Mouse (Mus musculus): ENCODE measurements around the gene Arfgef2. TPM values are rescaled to one million over a fixed set of nuclear protein-coding genes. Genes with fewer than 3 reads are reported as not detected.

The Arfgef2 gene
- total and polyA plus RNA-seq, 3 experiments, result 19.1 to 27.4 (median 24.5) TPM

DNA sequence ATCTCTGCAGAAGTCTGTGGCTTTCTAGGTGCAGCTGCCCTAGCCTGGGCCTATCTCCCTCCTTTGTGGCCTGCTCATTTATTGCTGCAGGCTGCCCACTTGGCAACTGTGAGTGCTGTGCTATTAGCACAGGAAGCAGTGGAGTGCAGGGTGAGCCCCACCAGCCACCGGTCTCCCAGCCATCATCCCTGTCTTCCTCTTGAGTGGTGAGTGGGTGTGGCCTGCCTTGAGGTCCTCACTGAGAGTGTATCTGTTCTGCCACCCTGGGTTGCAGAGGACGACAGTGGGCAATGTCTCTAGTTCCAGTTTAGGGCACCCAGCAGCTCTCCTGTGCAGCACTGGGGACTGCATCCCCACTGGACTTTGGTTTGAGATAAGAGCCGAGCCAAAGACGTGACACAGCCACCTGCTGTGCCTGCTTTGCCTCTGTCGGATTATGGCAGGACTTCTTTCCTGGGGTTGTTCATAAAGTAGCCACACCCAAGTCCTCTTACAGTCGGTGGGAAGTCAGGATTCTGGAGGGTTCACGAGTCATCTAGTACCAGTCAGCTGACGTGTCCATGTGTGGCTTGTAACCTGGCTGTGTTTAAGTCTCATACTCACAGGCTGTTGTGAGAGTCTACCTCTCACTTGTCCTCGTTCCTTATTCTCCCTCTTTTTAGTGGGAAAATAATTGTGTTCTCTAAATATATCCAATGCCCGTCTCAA is 16.9 kb downstream of the Arfgef2 start:
- no peaks in the 10 kb centered on the region for H3K9me3 ChIP-seq (replicated peaks; ENCODE audit: insufficient read depth, low read length)
- no peak overlapping the region for H3K4me3 ChIP-seq (ENCODE audit: control insufficient read depth in 1 of 2, insufficient read depth in 1 of 2, low read depth in 2 of 2, low read length in 2 of 2)
- H3K27ac ChIP-seq (ENCODE audit: control insufficient read depth, low read depth, low read length), result no peak overlapping the region
- no peak for DNase-seq (ENCODE audit: low read depth, low spot score)
- H3K79me2 ChIP-seq (ENCODE audit: control insufficient read depth, insufficient read depth, low read length, poor library complexity), result peaks cover 21% of the 10 kb centered on the region; the same call in 1 of the 2 replicates
- H3K9ac ChIP-seq (ENCODE audit: control insufficient read depth, low read depth, low read length, poor library complexity, severe bottlenecking), result no peak overlapping the region
- H3K27me3 ChIP-seq (ENCODE audit: control insufficient read depth in 1 of 2, insufficient read depth in 2 of 2, low read length in 2 of 2), result no peaks in the 10 kb centered on the region
- H3K36me3 ChIP-seq (ENCODE audit: control insufficient read depth in 1 of 2, insufficient read depth in 2 of 2, low read length in 2 of 2), result no peaks in the 10 kb centered on the region
- H3K4me1 ChIP-seq (ENCODE audit: control insufficient read depth in 1 of 2, insufficient read depth in 2 of 2, low read length in 2 of 2), result peaks cover 0 to 15% of the 10 kb centered on the region in 2 experiments; a peak in 2 of 4 replicates
- no peak for TF ChIP-seq JUND (IDR thresholded peaks at IDR 0.05; ENCODE audit: low read depth, low read length)
- TF ChIP-seq HCFC1 (IDR thresholded peaks at IDR 0.05; ENCODE audit: low read depth, low read length), result no peak
- no peak for TF ChIP-seq BHLHE40 (IDR thresholded peaks at IDR 0.05; ENCODE audit: borderline replicate concordance, low read depth, low read length)
- no peak for TF ChIP-seq GABPA (IDR thresholded peaks at IDR 0.05; ENCODE audit: low read depth, low read length)
- TF ChIP-seq POLR2AphosphoS2 (IDR thresholded peaks at IDR 0.05; ENCODE audit: low read length), result no peak
- no peak for TF ChIP-seq MYC (IDR thresholded peaks at IDR 0.05; ENCODE audit: low read depth, low read length)
- TF ChIP-seq E2F4 (IDR thresholded peaks at IDR 0.05; ENCODE audit: borderline replicate concordance, low read depth, low read length), result no peak
- no peak for TF ChIP-seq TAL1 (IDR thresholded peaks at IDR 0.05; ENCODE audit: low read length)
- TF ChIP-seq MEF2A (IDR thresholded peaks at IDR 0.05; ENCODE audit: extremely low read depth, insufficient replicate concordance, low read depth, low read length, poor library complexity, severe bottlenecking), result no peak
- no peak for TF ChIP-seq UBTF (IDR thresholded peaks at IDR 0.05; ENCODE audit: borderline replicate concordance, insufficient read depth, low read depth, low read length)
- no peak for TF ChIP-seq ZMIZ1 (IDR thresholded peaks at IDR 0.05; ENCODE audit: low read depth, low read length)
- no peak for TF ChIP-seq TCF12 (IDR thresholded peaks at IDR 0.05; ENCODE audit: low read depth, low read length)
- TF ChIP-seq ETS1 (IDR thresholded peaks at IDR 0.05; ENCODE audit: low read depth, low read length), result no peak
- TF ChIP-seq TBP (IDR thresholded peaks at IDR 0.05; ENCODE audit: low read depth, low read length), result no peak
- TF ChIP-seq CHD2 (IDR thresholded peaks at IDR 0.05; ENCODE audit: low read length), result no peak
- TF ChIP-seq ZC3H11A (IDR thresholded peaks at IDR 0.05; ENCODE audit: low read depth, low read length), result no peak
- TF ChIP-seq USF2 (IDR thresholded peaks at IDR 0.05; ENCODE audit: borderline replicate concordance in 1 of 2, insufficient read depth in 1 of 2, low read depth in 1 of 2, low read length in 2 of 2), result no peak
- TF ChIP-seq MYB (IDR thresholded peaks at IDR 0.05; ENCODE audit: low read depth, low read length), result no peak

DNA sequence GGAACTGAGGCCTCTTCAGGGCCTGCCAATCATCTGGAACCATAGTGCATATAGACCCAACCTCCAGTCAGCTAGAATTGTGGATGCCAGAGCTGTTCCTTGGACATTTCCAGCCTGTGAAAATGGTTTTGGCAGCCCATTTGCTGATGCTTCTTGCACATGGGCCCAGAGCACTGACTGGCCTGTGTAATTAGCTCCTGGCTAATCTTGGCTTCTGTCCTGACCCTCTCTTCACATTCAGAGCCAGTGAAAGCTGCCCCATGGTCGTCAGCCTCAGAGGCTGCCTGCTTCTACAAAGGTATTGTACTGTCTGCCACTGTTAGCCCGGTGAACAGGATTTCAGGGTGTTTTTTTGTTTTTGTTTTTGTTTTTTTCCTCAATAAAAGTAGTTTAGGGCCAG is 17.5 kb downstream of the Arfgef2 start:
- H3K4me1 ChIP-seq (ENCODE audit: control insufficient read depth in 1 of 2, insufficient read depth in 2 of 2, low read length in 2 of 2), result peaks cover 0 to 15% of the 10 kb centered on the region in 2 experiments; a peak in 2 of 4 replicates

More for the DNA sequence above, 17.5 kb downstream of the Arfgef2 start:
- H3K27ac ChIP-seq (ENCODE audit: control insufficient read depth, low read depth, low read length), result no peak overlapping the region
- H3K27me3 ChIP-seq (ENCODE audit: control insufficient read depth in 1 of 2, insufficient read depth in 2 of 2, low read length in 2 of 2), result no peaks in the 10 kb centered on the region
- no peak overlapping the region for H3K4me3 ChIP-seq (ENCODE audit: control insufficient read depth in 1 of 2, insufficient read depth in 1 of 2, low read depth in 2 of 2, low read length in 2 of 2)
- H3K36me3 ChIP-seq (ENCODE audit: control insufficient read depth in 1 of 2, insufficient read depth in 2 of 2, low read length in 2 of 2), result no peaks in the 10 kb centered on the region
- H3K9me3 ChIP-seq (replicated peaks; ENCODE audit: insufficient read depth, low read length), result no peaks in the 10 kb centered on the region
- no peak for DNase-seq (ENCODE audit: low read depth, low spot score)
- H3K79me2 ChIP-seq (ENCODE audit: control insufficient read depth, insufficient read depth, low read length, poor library complexity), result peaks cover 18% of the 10 kb centered on the region; the same call in 1 of the 2 replicates
- TF ChIP-seq POLR2AphosphoS2 (IDR thresholded peaks at IDR 0.05; ENCODE audit: low read length) (no peak), TAL1 (IDR thresholded peaks at IDR 0.05; ENCODE audit: low read length) (no peak), ELF1 (IDR thresholded peaks at IDR 0.05; ENCODE audit: low read depth, low read length) (no peak), MYC (IDR thresholded peaks at IDR 0.05; ENCODE audit: low read depth, low read length) (no peak), USF2 (IDR thresholded peaks at IDR 0.05; ENCODE audit: borderline replicate concordance in 1 of 2, insufficient read depth in 1 of 2, low read depth in 1 of 2, low read length in 2 of 2) (no peak), GATA1 (IDR thresholded peaks at IDR 0.05; ENCODE audit: low read depth, low read length) (no peak)
- no peak overlapping the region for H3K9ac ChIP-seq (ENCODE audit: control insufficient read depth, low read depth, low read length, poor library complexity, severe bottlenecking)
